Mouse (Mus musculus): ENCODE data around the gene Kif26b. TPM values are rescaled to one million over a fixed set of nuclear protein-coding genes. Genes with fewer than 3 reads are reported as not detected.

Kif26b gene
- not detected for total RNA-seq (2023)

DNA sequence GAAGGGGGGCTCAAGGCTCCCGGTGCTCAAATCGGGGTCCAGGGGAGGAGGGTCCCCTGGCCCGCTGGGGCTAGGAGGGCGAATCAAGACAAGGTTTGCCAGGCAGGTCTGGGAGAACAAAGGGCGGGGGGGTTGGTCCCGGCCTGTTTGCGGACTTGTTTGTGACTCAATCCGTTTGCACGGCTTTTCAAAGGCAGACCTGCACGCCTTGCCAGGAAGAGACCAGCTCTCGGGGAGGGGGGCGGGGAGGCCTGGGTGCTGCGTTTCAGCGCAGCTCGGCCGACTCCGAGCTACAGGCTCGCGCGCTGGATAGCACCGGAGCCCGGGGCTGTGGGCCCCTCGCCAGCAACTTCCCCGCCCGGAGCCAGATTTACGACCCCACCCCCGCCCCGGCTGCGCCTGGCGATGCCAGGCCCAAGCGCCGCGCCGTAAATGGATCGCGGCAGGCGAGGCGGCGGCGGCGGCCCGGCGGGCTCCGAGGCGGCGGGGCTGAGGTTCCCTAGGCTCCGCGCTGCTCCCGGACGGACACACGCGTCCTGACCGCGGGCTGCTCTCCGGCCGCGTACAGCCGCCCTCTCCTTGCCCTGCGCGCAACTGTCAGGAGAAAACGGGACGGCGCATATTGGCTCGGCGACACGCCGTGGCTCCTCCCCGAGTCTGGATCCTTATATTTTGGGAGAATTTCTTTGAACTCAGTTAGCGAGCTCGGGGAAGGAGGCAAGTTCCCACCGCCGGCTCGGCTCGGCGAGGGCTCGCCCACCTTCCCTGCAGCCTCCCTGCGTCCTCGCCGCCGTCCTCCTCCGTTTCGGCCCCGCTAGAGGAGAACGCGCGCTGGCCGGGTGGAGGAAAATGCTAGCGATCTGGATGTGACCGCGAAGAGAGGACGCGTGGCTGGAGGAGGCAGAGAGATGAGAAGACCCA, at the start of gene Kif26b:
Kif26b (plus strand) TSS at position 695 of the 921 bp plus-strand sequence.

Other genes starting within 250 kb of the Kif26b start
- 47.3 TPM for gene Cox20, start 210.0 kb upstream of the Kif26b start, total RNA-seq (2023)
- gene Hnrnpu, start 191.3 kb upstream of the Kif26b start, total RNA-seq (2023) = 722 TPM
- gene Efcab2, start 123.0 kb upstream of the Kif26b start, total RNA-seq (2023) = 3.2 TPM